In genomic region chr1:182237386-182237785, GRCm38 (mm10) we compare ENCODE assay signal across 11 mouse cellular contexts. TPM values are rescaled to one million over a fixed set of nuclear protein-coding genes. Genes with fewer than 3 reads are reported as not detected.
DNase-seq lines count a peak whose midpoint lies in the region; ATAC-seq lines count a peak whose summit lies in the region.
"Had no signal": no experiment of that assay in that cellular context is flagged by ENCODE, and none has a peak within 500 bp of the region (broad histone marks: within the 10 kb centered on the region; RNA-seq: fewer than 3 reads in every experiment).

No protein-coding gene starts in this region.

- no peaks in the 10 kb centered on the region for H3K9me3 ChIP-seq in heart, embryonic 11.5 days (replicated peaks; ENCODE audit: control insufficient read depth, low read length)
- H3K9me3 ChIP-seq: embryonic facial prominence, embryonic 13.5 days; heart, embryonic 13.5 days had no signal

- H3K4me3 ChIP-seq in heart, embryonic 11.5 days (ENCODE audit: low read depth, low read length): no peak overlapping the region
- H3K4me3 ChIP-seq: embryonic facial prominence, embryonic 13.5 days; heart, embryonic 13.5 days had no signal

- H3K27me3 ChIP-seq in heart, embryonic 11.5 days (ENCODE audit: control insufficient read depth, insufficient read depth, low read length): no peaks in the 10 kb centered on the region
- H3K27me3 ChIP-seq: embryonic facial prominence, embryonic 13.5 days; heart, embryonic 13.5 days had no signal

- WGBS in heart, embryonic 11.5 days (ENCODE audit: insufficient replicate concordance): 71% methylated on average over 1 of the region's 1 CpGs

- no peaks in the 10 kb centered on the region for H3K36me3 ChIP-seq in heart, embryonic 11.5 days (ENCODE audit: control insufficient read depth, insufficient read depth, low read length)
- H3K36me3 ChIP-seq: embryonic facial prominence, embryonic 13.5 days; heart, embryonic 13.5 days had no signal

- peak; percentile 49 for DNase-seq in heart, adult 11 months
- DNase-seq in right cerebral cortex, adult 18-20 months: peak; percentile 4
- no peak for DNase-seq in right cerebral cortex, postnatal 25 days
- DNase-seq in fibroblast of lung, adult 2 months (ENCODE audit: low read depth): peak; percentile 88
- DNase-seq in right cerebral cortex, postnatal 4 days: peak; percentile 51
- DNase-seq in testis, postnatal 14 days (ENCODE audit: low spot score): no peak

- H3K9ac ChIP-seq in heart, embryonic 11.5 days (ENCODE audit: low read depth, low read length): no peak overlapping the region
- H3K9ac ChIP-seq: embryonic facial prominence, embryonic 13.5 days; heart, embryonic 13.5 days had no signal

- H3K4me2 ChIP-seq in heart, embryonic 11.5 days: no peak overlapping the region
- H3K4me2 ChIP-seq: embryonic facial prominence, embryonic 13.5 days; heart, embryonic 13.5 days; liver, embryonic 11.5 days had no signal

- H3K27ac ChIP-seq in heart, embryonic 11.5 days (ENCODE audit: low read depth, low read length): no peak overlapping the region
- H3K27ac ChIP-seq: embryonic facial prominence, embryonic 13.5 days; heart, embryonic 13.5 days had no signal

- no peaks in the 10 kb centered on the region for H3K4me1 ChIP-seq in heart, embryonic 11.5 days (ENCODE audit: control insufficient read depth, insufficient read depth, low read length)

- no peak for ATAC-seq in heart, embryonic 11.5 days (replicated peaks; ENCODE audit: insufficient number of reproducible peaks, low FRiP score, low TSS enrichment)
- ATAC-seq in erythroblast, adult 5-6 weeks (replicated peaks; ENCODE audit: low FRiP score, poor library complexity, severe bottlenecking): no peak

RNA-seq across cellular contexts. Expression of gene Degs1, which starts 45.2 kb away (rescaled TPM):
- polyA plus RNA-seq in heart, embryonic 11.5 days (2014; fragmentation: Nextera tagmentation; extraction: Ambion mirVana): 157 and 171 TPM in 2 replicates
- 59.4 and 77.8 TPM in 2 replicates for total RNA-seq in erythroblast, adult 5-6 weeks (2015; ENCODE audit: low replicate concordance)
- 36.5 and 41.1 TPM in 2 replicates for total RNA-seq in erythroblast, adult 5-6 weeks (2017; ENCODE audit: low replicate concordance)

Comparison
In these comparisons a context has a peak if more than half of its experiments do, and no peak if none do; other contexts are left out.
1. DNase-seq: peak in heart, adult 11 months (single experiment), right cerebral cortex, adult 18-20 months (single experiment), fibroblast of lung, adult 2 months (single experiment) and right cerebral cortex, postnatal 4 days (single experiment); none in right cerebral cortex, postnatal 25 days (single experiment) and testis, postnatal 14 days (single experiment).